Mouse (Mus musculus) frontal cortex, postnatal 14 days (tissue): ENCODE data around the gene Ccdc87.
"Not testable (repeated sequence)": the region's sequence is repeated elsewhere in the genome, so short reads cannot be mapped to it uniquely, and the experiment has no call there.

Source experiments
- DNase-seq, 2 experiments: peaks; one replicate each; pipeline ENCODE4 v3.0.0; 2022; ENCODE audit warnings: low spot score in 2 of 2

The Ccdc87 gene

DNA sequence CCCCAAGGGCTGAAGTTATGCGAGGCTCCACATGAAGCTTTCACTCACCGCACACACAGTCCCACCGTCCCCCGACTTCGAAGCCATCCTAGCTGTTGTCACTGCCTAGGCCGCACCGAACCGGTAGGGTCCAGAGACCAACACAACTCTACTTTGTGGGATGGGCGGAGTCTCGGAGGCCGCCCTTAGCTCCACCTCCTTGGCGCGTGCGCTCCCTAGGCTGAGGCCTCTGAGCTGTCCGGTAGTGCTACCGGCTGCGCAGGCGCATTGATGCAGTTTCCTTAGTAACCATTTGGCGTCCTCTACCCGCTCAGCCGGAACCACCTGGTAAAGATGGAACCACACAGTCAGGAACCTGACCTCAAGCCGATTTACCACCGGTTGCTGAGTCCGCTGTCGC is at the start of gene Ccdc87, which contains the start of gene Ccs:
Gene Ccdc87 (plus strand): TSS at position 218 of the 400 bp plus-strand sequence.
Gene Ccs (minus strand): TSS at position 184 of the 400 bp plus-strand sequence.
- peak; percentile 89 to 91 for DNase-seq

DNA sequence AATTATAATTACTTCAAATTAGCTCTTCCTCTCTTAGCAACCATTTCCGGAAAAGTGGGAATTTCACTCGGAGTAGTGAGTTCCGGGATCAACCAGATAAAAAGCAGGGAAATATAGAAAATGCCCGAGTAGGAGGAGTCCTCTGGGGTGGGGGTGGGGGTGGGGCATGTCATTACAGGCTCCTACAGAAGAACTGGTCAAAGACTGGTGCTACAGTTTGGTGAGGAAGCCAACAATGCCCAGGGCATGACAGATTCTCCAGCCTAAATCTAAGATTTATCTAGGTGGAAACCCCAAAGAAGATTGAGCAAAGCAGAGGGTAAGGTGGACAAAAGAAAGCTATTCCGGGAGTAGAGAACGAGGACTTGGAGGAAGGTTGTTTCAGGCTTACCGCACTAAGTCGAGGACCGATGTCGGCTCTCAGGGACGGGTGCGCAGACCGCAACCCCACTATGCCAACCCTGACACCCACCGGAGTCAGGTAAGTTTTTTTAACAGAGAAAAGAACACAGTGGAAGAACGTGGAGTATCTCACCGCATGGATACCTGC is 45.8 kb upstream of the Ccdc87 start:
- no peak for DNase-seq

DNA sequence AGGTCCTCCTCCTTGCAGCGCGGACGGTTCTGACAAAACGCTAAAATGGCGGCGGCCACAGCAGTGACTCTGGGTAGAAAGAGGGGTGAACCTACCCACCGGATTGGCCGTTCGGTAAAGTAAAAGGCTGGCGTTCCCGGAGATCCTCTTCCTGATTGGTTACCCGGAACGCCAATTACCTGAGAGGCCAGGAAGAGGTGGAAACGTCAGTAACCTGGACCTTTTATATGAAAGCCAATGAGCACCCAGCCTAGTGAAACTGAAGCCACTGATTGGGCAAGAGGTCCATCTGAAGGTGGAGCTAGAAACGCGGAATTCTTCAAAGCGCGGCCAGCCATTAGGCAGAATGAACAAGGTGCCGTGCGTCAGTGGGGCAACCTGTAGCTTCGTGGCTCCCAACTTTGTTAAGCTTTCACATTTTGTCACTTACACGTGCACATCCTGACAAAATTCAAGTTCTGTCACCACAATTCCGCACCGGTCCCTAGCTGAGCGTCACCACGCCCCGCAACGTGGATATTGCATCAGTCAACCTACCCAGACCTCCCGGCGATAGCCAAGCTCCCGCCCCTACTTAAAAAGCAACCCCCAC is 45.2 kb upstream of the Ccdc87 start, which contains the start of gene Rbm4:
Gene Rbm4 (minus strand): TSS at position 71 of the 592 bp plus-strand sequence.
- peak; percentile 97 to 98 for DNase-seq

DNA sequence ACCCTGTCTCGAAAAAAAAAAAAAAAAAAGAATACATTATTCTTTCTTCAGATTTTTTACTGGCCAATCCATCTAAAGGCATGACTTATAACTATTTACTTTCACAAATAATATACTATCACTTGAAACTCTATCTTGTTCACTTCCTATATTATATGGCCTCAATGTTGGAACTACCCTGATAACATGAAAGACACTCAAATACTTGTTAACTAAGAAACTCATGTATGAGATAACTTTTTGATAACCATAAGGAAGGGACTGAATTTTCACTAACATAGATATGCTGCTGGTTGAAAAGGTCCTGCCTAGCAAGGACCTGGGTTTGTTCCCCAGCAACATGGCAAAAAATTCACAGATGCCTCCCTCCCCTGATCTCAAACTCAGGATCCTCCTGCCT is 43.2 kb upstream of the Ccdc87 start:
- no peak for DNase-seq

DNA sequence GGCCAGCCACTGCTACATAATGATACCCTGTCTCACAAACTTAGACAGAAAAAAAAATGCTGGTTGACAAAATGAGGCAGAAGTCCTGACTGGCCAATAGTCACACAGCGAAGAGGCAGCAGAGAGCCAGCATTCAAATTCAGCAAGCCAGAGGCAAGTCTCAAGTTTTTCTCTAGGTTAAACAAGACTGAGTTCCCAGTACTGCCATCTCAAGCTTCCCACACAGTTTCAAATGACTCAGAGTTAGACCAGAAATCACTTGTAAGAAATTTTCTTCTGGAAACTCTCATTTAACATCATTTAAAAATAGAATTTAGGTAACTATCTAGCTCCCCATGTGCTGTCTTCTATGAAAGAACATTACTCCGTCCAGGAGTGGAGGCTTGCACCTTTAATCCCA is 41.3 kb upstream of the Ccdc87 start:
- DNase-seq = no peak

DNA sequence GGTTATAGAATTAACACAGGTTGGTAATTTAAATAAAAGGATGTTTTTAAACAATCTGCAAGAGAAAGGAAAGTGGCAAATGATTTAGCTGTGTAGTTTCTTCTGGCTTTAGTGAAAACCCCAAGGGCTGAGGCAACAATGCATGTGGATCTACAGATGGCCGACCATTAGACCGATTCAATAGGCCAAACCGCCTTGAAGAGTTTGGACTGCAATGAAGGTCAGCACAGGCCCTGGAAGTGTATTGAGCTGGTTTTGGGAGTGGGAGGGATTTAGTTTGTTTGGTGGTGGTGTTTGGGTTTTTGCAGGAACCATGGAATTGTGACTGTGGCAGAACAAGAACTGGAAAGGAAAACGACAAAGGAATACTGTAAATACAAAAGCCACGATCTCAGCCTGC is 40.1 kb upstream of the Ccdc87 start:
- DNase-seq = no peak

DNA sequence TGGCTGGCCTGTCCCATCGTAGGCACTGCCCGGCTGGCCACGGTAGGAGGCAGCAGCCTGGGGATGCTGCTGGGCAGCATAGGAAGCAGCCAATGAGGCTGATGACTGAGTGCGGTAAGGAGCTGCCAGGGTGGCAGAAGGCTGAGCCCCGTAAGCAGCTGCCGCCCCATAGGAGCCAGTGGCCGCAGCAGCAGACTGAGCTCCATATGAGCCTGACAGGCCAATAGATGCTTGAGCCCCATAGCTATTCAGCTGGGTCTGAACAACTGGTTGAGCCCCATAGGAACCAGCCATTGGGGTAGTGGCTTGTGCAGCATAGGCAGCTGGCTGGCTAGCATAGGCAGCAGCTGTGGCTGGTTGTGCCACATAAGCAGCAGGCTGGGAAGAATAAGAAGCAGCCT is 36.5 kb upstream of the Ccdc87 start:
- DNase-seq = no peak

DNA sequence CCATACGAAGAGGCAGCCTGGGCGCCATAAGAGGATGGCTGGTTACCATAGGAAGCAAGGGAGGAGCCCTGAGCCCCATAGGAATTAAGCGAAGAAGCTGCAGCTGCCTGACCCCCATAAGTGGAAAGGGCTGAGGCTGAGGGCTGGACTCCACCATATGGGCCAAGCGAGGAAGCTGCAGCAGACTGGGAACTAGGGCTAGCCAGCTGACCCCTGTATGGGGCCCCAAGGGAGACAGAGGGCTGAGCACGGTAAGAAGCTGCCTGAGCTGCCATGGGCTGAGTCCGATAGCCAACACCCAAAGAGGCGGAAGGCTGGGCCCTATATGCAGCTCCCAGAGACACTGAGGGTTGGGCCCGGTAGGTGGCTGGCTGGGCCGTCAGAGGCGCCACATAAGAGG is 35.9 kb upstream of the Ccdc87 start:
- DNase-seq = no peak

DNA sequence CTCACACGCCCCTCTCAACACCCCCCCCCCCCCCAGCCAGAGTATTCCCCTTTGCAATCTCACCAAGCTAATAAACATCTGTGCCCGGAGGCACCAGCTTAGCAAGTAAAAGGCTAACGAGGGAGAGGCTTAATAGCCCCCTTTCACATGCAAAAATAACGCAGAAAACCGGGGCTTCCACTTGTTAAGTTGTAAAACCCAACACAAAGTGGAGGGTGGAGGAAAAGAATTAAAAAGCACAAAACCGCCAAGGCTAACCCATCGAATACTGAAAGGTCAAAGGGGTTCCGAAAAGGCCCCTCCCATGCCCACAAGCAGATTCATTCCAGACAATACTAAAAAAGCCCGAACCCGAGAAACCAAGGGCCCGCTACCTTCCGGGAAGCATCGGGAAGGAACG is 28.9 kb upstream of the Ccdc87 start:
- DNase-seq = no peak

DNA sequence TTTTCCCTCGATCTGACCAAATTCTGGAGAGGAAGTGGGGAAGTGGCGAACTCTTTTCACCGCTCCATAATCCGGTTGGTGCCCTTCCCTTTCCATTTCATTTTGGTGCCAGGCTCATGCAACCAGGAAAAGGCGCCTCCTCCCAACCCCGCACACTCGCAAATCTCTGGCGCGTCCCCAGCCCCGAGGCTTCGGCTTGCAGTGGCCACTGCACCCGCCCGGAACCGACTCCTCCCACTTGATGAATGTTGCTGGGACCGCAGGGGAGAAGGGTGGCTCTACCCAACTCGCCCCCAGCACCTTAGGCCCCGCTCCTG is 28.5 kb upstream of the Ccdc87 start:
- DNase-seq = no peak

DNA sequence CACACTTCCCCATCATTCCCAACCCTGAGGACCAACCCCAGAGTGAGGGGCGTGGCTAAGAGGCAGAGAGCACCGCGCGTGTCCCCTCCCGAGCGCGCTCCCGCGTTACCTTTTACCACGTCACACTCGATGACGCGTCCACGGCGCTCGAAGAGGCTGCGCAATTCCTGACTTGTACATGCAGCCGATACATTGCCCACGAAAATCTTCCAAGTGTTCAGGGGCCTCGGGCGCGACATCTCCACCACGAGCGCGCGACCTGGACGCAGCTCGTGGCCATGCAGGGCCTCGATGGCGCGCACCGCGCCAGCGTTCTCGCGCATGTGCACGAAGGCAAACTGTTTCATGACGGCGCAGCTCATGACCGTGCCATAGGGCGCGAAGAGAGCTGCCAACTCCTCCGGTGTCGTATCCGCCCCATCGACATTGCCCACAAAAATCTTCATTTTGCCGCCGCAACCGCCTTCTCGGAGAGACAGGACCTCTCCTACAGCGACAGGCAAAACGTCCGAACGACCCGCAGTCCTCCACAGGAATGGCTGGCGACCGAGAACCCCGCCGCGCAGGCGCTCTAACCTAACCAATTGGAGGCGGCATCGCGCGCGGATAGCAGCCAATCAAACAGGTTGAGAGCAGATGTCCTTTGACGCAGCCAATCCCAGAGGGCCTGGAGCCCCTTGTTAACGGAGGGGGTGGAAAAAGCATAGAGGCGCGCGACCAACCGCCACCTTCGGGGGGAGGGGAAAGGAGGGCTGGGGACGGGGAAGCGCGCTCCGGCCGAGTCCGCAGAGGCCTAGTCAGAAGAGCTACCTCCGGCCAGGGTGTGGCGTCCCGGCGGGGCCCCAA is 27.9 kb upstream of the Ccdc87 start, which contains the start of the genes Gm21992 and Rbm14:
Gene Gm21992 (minus strand): TSS at position 550 of the 846 bp plus-strand sequence.
Gene Rbm14 (minus strand): TSS at position 572 of the 846 bp plus-strand sequence.
- DNase-seq = peak; percentile 98

DNA sequence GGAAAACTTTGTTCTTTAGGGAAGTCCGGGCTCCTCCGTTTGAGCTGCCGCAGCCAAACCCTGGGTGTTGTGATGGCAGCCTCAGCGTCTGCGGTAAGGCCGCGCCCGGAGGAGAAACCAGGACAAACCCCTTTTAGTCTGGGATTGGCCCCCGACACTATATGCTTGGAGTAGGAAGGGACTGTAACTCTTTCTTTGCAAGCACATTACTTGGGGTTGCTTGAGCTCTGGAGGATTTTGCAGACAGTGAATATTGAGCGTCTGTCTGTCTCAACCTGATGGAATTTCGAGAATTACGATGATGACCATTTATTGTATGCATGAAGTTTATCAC is 27.3 kb upstream of the Ccdc87 start:
- no peak for DNase-seq

DNA sequence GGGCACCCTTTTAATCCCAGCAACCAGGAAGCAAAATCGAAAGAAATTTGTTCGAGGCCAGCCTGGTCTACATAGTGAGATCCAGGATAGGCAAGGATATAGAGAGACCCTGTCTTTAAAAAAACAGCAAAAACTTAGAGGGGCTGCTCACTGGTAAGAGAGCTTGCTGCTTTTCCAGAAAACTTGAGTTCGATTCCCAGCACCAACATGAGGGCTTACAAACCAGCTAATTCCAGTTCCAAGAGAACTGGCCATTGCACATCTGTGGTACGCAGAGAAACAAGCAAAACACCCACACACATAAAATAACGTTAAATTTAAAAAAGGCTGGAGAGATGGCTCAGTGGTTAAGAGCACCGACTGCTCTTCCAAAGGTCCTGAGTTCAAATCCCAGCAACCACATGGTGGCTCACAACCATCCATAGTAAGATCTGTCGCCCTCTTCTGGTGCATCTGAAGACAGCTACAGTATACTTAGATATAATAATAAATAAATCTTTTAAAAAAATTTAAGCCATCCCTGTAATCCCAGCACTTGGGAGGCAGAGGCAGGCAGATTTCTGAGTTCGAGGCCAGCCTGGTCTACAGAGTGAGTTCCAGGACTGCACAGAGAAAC is 26.7 kb upstream of the Ccdc87 start:
- DNase-seq = not testable (repeated sequence)

DNA sequence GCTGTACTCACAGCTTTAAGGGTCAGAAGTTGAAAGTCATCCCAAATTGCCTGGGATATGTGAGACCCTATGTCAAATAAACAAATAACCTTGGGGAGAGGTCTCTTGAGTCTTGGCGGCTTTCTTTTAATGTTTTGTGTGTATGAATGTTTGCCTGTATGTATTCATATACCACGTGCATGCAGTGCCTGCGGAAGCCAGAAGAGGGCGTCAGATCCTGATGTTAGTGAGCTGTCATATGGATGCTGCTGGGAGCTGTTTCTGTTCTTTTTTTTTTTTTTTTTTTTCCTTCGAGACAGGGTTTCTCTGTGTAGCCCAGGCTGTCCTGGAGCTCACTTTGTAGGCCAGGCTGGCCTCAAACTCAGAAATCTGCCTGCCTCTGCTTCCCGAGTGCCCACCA is 26.2 kb upstream of the Ccdc87 start:
- no peak for DNase-seq

DNA sequence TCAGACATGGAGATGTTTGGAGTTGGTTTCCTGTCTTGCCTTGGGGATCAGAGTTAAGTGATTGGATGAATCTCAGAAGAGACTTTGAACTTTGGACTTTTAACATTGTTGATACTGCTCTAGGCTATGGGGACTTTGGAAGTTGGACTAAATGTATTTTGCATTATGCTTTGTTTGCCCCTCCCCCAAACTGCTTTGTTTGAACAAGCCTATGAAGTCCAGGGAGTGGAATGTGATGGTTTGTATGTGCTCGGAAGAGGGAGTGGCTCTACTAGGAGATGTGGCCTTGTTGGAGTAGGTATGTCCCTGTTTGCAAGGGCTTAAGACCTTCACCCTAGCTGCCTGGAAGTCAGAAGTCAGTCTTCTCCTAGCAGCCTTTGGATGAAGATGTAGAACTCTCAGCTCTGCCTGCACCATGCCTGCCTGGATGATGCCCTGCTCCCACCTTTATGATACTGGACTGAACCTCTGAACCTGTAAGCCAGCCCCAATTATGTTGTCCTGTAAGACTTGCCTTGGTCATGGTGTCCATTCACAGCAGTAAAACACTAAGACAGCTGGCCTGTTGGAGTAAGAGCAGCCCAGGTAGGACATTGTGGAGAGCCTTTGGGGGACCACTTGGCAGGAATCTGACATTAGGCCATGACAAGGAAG is 21.9 kb upstream of the Ccdc87 start:
- DNase-seq = no peak

DNA sequence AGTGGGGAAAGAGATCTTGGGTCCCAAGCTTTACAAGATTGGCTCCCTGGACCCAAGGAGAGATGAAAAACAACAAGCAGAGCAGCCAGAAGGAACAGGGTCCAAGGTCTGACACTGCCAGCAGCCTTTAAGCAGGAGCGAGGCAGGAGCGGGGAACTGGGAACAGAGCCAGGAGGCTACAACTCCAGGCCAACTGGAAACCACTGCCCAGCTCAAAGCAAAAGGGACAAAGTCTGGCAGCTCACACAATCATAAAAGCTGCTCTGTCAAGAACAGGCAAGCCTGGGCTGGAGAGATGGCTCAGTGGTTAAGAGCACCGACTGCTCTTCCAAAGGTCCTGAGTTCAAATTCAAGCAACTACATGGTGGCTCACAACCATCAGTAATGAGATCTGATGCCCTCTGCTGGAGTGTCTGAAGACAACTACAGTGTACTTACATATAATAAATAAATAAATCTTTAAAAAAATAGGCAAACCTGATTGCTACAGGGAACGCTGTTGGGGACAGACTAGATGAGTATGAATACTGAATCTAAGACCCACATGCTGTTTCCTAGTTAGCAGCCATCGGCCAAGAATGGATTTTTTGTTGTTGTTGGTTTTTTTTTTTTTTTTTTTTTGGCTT is 18.4 kb upstream of the Ccdc87 start:
- peak; percentile 43 to 68 for DNase-seq

DNA sequence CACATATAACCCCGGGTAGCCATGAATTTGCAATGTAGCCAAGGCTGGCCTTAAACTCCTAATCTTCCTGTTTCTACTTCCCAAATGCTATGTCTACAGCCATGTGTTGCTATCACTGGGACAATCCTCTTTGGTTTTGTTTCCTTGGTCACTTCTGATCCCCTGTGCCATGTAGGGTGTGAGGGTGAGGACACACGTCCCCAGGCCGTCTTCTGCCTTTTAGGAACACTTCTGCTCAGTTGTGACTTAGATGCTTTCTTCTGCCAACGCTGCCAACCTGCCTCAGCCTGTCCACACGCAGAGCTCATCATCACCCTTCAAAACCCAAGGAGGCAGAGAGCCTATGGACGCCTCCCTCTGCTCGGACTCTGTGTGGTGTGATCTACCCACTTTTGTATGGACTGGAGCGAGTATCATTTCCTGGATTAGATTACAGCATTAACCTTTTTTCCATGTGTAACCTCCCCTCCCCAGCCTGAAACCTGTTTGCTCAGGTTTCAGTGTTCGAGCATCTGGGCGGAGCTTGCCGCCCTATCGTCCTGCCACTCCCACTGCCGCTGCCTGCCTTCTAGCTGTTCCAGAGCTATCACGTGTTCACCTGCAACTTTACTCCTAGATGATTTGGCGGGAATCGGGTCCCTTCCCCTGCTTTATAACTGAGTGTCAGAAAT is 10.6 kb upstream of the Ccdc87 start:
- DNase-seq = no peak

DNA sequence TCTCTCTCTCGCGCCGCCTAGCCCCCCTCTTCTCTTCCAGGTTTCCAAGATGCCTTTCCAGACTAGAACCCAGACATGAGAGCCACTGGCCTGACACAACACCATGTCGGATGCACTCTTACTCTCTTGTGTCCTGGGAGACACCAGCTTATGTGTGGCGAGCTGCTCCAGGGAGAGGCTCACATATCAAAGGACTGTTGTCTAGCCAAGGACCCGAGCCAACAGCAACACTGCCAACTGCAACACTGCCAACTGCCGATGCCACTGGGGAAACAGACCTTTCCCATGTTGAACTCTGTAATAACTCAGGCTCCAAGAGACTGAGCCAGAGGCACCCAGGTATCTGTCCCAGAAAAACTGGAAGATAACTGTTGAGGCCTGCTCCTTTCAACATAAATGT is 10.0 kb upstream of the Ccdc87 start:
- DNase-seq = peak in 1 of 2 experiments; percentile 15

DNA sequence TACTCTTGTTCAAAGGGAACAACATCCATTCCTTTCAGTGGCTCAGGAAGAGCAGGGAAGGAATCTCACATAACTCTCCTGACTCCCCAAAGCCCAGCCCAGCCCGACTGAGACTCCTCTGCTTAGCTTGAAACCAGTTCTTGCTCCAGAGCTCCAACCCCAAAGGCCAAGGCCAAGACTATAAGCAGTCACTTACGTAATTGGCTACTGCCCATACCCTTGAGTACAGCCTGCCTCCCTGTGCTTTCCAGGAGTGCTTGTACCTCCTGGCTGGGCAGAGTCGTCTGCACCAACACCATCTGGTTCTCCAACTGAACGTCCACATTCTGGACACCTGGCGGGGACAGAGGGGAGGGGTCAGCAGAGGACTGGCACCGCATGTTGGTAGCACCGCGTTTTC is 5.2 kb upstream of the Ccdc87 start:
- DNase-seq = no peak

DNA sequence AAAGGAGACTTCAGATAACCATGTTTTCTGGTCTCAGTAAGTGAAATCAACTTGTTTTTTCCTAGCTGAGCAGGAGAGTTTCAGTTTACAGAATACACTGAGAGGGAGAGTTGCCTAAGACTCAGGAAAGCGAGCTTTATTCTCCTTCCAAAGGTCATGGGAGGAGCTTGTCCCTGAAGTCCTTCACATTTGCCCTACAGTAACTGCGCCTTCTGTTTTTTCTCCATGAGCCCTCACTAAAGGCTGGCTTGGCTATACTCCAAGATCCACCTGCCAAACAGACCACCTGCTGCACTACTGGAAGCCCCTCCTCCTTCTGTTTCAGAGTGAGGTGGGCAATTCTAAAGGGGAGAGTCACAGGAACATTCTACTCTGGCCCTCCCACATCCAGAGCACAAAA is 3.1 kb upstream of the Ccdc87 start:
- no peak for DNase-seq

DNA sequence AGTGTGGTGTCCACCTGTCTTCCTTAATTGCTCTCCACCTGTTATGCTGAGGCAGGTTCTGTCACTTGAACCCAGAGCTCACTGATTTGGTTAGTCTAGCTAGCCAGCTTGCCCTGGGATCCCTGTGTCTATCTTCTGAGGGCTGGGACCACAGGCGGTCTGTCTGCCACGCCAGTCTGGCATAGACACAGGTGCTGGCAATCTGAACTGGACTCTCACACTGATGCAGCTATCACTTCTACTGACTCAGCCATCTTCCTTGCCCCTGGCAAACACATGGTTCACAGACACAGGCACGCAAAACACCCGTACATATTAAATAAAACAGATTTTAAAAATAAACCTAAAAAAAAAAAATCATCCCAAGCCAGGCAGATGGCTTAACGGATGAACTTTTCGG is 2.1 kb upstream of the Ccdc87 start:
- DNase-seq = no peak
